Mouse (Mus musculus) kidney, adult 2 months (tissue): ENCODE data around the gene Art2b. TPM values are rescaled to one million over a fixed set of nuclear protein-coding genes. Genes with fewer than 3 reads are reported as not detected.
"Not testable (repeated sequence)": the region's sequence is repeated elsewhere in the genome, so short reads cannot be mapped to it uniquely, and the experiment has no call there.

Experiments used
- DNase-seq: peaks from one replicate; pipeline ENCODE4 v3.0.0; 2021
- H3K27ac ChIP-seq: fragments of 200-500 bp; 2 replicates; pipeline ENCODE4 v1.5.1; 2012; ENCODE audit warnings: low read depth, low read length, control low read depth, inconsistent platforms; ENCODE audit not compliant: insufficient read depth
- H3K27me3 ChIP-seq: fragments of 200-500 bp; replicated peaks from 2 replicates; pipeline ENCODE4 v1.6.1; 2012; ENCODE audit warnings: mild to moderate bottlenecking, moderate library complexity, low read length, inconsistent platforms; ENCODE audit not compliant: control insufficient read depth, insufficient read depth
- H3K36me3 ChIP-seq: fragments of 200-500 bp; 2 replicates; pipeline ENCODE4 v1.6.1; 2012; ENCODE audit warnings: mild to moderate bottlenecking, moderate library complexity, low read length, inconsistent platforms; ENCODE audit not compliant: control insufficient read depth, insufficient read depth
- H3K4me1 ChIP-seq: fragments of 200-500 bp; 2 replicates; pipeline ENCODE4 v1.6.1; 2011; ENCODE audit warnings: low read length; ENCODE audit not compliant: control insufficient read depth, insufficient read depth
- H3K4me3 ChIP-seq: fragments of 200-500 bp; 2 replicates; pipeline ENCODE4 v1.5.1; 2011; ENCODE audit warnings: mild to moderate bottlenecking, low read depth, low read length, control low read depth; ENCODE audit not compliant: insufficient read depth
- CTCF ChIP-seq: fragments of 200-500 bp; conservative IDR thresholded peaks from 2 replicates; pipeline ENCODE4 v1.5.1; 2011; ENCODE audit warnings: low read depth, mild to moderate bottlenecking, control low read depth, low read length, moderate library complexity, mixed read lengths; ENCODE audit not compliant: insufficient read depth, insufficient read length
- POLR2A ChIP-seq: fragments of 200-500 bp; IDR thresholded peaks from one replicate; pipeline ENCODE4 v1.6.1; 2011; ENCODE audit warnings: low read depth, low read length, control low read depth
- WGBS: fragments of 180-500 bp; shearing (Covaris S2); methylation state at CpG from one replicate; pipeline ENCODE4 v1.1.7; 2018; 5-methylcytosine and 5-hydroxymethylcytosine counted together
- polyA plus RNA-seq: library from polyadenylated mRNA; depleted of rRNA; stranded (reverse); fragments of >200 nt; gene quantifications from 2 replicates; pipeline ENCODE4 v1.2.3, GENCODE M21; 2012

Art2b gene
- polyA plus RNA-seq, 1 experiment: 0.69 TPM

- no peaks in the 10 kb centered on the region for H3K27me3 ChIP-seq
- no peak for DNase-seq
- TF ChIP-seq CTCF: no peak
- TF ChIP-seq POLR2A: no peak
- no peaks in the 10 kb centered on the region for H3K4me1 ChIP-seq
- no peak overlapping the region for H3K4me3 ChIP-seq
- H3K36me3 ChIP-seq: no peaks in the 10 kb centered on the region
- 81% methylated on average over 7 of the region's 7 CpGs for WGBS
- no peak overlapping the region for H3K27ac ChIP-seq
These were observed 32.9 kb upstream of the Art2b start for GRCm38 (mm10) chr7:101618273-101618672.

- Histone ChIP-seq H3K4me3 (no peak overlapping the region), H3K36me3 (no peaks in the 10 kb centered on the region), H3K4me1 (no peaks in the 10 kb centered on the region), H3K27me3 (no peaks in the 10 kb centered on the region), H3K27ac (no peak overlapping the region)
- WGBS: 80% methylated on average over 10 of the region's 10 CpGs
- no peak for DNase-seq
- TF ChIP-seq POLR2A: no peak
- TF ChIP-seq CTCF: no peak
These were observed 32.2 kb upstream of the Art2b start for GRCm38 (mm10) chr7:101617438-101618165.

GRCm38 (mm10) chr7:101616136-101616835, 30.9 kb upstream of the Art2b start:
- H3K4me1 ChIP-seq: no peaks in the 10 kb centered on the region
- H3K27ac ChIP-seq: no peak overlapping the region
- no peak overlapping the region for H3K4me3 ChIP-seq
- WGBS: 60% methylated on average over 6 of the region's 6 CpGs
- no peaks in the 10 kb centered on the region for H3K27me3 ChIP-seq
- DNase-seq: no peak
- no peak for TF ChIP-seq CTCF
- TF ChIP-seq POLR2A: no peak
- H3K36me3 ChIP-seq: no peaks in the 10 kb centered on the region

- Histone ChIP-seq H3K27me3 (no peaks in the 10 kb centered on the region), H3K36me3 (no peaks in the 10 kb centered on the region), H3K4me3 (no peak overlapping the region), H3K4me1 (no peaks in the 10 kb centered on the region), H3K27ac (no peak overlapping the region)
- TF ChIP-seq POLR2A (no peak), CTCF (no peak)
- DNase-seq: peak; percentile 18
- WGBS: 73% methylated on average over 7 of the region's 7 CpGs
These were observed 30.0 kb upstream of the Art2b start for GRCm38 (mm10) chr7:101615406-101615805.

GRCm38 (mm10) chr7:101612786-101613527, 27.6 kb upstream of the Art2b start:
- not testable (repeated sequence) for H3K27me3 ChIP-seq, H3K27ac ChIP-seq, H3K36me3 ChIP-seq, H3K4me3 ChIP-seq, H3K4me1 ChIP-seq
- peak; percentile 17 for DNase-seq
- 62% methylated on average over 8 of the region's 8 CpGs for WGBS

GRCm38 (mm10) chr7:101607845-101608244, 22.4 kb upstream of the Art2b start:
- H3K4me3 ChIP-seq: no peak overlapping the region
- H3K27ac ChIP-seq: no peak overlapping the region
- WGBS: 67% methylated on average over 6 of the region's 6 CpGs
- H3K4me1 ChIP-seq: no peaks in the 10 kb centered on the region
- TF ChIP-seq POLR2A (no peak), CTCF (no peak)
- H3K36me3 ChIP-seq: no peaks in the 10 kb centered on the region
- H3K27me3 ChIP-seq: no peaks in the 10 kb centered on the region
- DNase-seq: peak; percentile 12

GRCm38 (mm10) chr7:101600406-101600805, 15.0 kb upstream of the Art2b start:
- no peaks in the 10 kb centered on the region for H3K27me3 ChIP-seq
- no peak overlapping the region for H3K27ac ChIP-seq
- no peak for TF ChIP-seq CTCF
- no peak for TF ChIP-seq POLR2A
- H3K4me3 ChIP-seq: no peak overlapping the region
- no peak for DNase-seq
- H3K36me3 ChIP-seq: no peaks in the 10 kb centered on the region
- 74% methylated on average over 1 of the region's 1 CpGs for whole genome bisulfite sequencing
- no peaks in the 10 kb centered on the region for H3K4me1 ChIP-seq
